Mouse (Mus musculus) adrenal gland, adult 2 months (tissue): Measurements from ENCODE around the gene Kmt5a. TPM values are rescaled to one million over a fixed set of nuclear protein-coding genes. Genes with fewer than 3 reads are reported as not detected.

Experiments used
- microRNA-seq, 2 experiments: library from miRNA; unstranded; fragments of <30 nt; microRNA quantifications; one replicate each; pipeline ENCODE4 v1.2.0; 2021
- polyA plus RNA-seq: library from polyadenylated mRNA; depleted of rRNA; stranded (reverse); fragments of >200 nt; gene quantifications from 2 replicates; pipeline ENCODE4 v1.2.3, GENCODE M21; 2012; rRNA removed
- total RNA-seq, 2 experiments: library from RNA; stranded (reverse); gene quantifications; 2 replicates each; pipeline ENCODE4 v1.2.3; 2021

The Kmt5a gene
- total and polyA plus RNA-seq, 3 experiments: 65.7 to 288 (median 127) TPM

Small RNA genes lying within 50 kb of the gene (microRNA-seq; reads per million reads assigned to microRNA genes)
- gene Gm27486: 1.2 to 1.8 reads per million in 2 experiments

Other genes starting within 250 kb of the Kmt5a start
- 10 to 100 TPM; 41.6 to 65.2 TPM for gene Pitpnm2, start 190.2 kb upstream of the Kmt5a start, total RNA-seq
- gene Pitpnm2, start 190.2 kb upstream of the Kmt5a start, polyA plus RNA-seq: 158 and 207 TPM in 2 replicates
- 1 to 10 TPM; 7.7 to 8.8 TPM for gene Mphosph9, start 112.0 kb upstream of the Kmt5a start, total RNA-seq
- 1.6 and 2.1 TPM in 2 replicates for gene Mphosph9, start 112.0 kb upstream of the Kmt5a start, polyA plus RNA-seq
- 10 to 100 TPM; 14.1 to 17.0 TPM for gene 2810006K23Rik, start 111.8 kb upstream of the Kmt5a start, total RNA-seq
- gene 2810006K23Rik, start 111.8 kb upstream of the Kmt5a start, polyA plus RNA-seq: 5.8 and 6.0 TPM in 2 replicates
- gene Cdk2ap1, start 76.8 kb upstream of the Kmt5a start, total RNA-seq: 100 to 1,000 TPM; 161 to 168 TPM
- 88.7 and 116 TPM in 2 replicates for gene Cdk2ap1, start 76.8 kb upstream of the Kmt5a start, polyA plus RNA-seq
- gene Sbno1, start 13.9 kb upstream of the Kmt5a start, total RNA-seq: 100 to 1,000 TPM in 1 of 2 experiments, 10 to 100 TPM in 1; 74.1 to 119 TPM
- 6.0 and 6.9 TPM in 2 replicates for gene Sbno1, start 13.9 kb upstream of the Kmt5a start, polyA plus RNA-seq
- 10 to 100 TPM; 16.6 to 31.2 TPM for gene Rilpl2, start 38.4 kb downstream of the Kmt5a start, total RNA-seq
- gene Rilpl2, start 38.4 kb downstream of the Kmt5a start, polyA plus RNA-seq: 38.5 and 44.1 TPM in 2 replicates
- gene Snrnp35, start 43.2 kb downstream of the Kmt5a start, total RNA-seq: 10 to 100 TPM; 19.0 to 25.7 TPM
- gene Snrnp35, start 43.2 kb downstream of the Kmt5a start, polyA plus RNA-seq: 1.4 and 1.8 TPM in 2 replicates
- 10 to 100 TPM; 14.0 to 25.8 TPM for gene Rilpl1, start 91.5 kb downstream of the Kmt5a start, total RNA-seq
- 10.2 and 12.3 TPM in 2 replicates for gene Rilpl1, start 91.5 kb downstream of the Kmt5a start, polyA plus RNA-seq
- gene Tmed2, start 100.8 kb downstream of the Kmt5a start, total RNA-seq: 100 to 1,000 TPM; 236 to 301 TPM
- 138 and 163 TPM in 2 replicates for gene Tmed2, start 100.8 kb downstream of the Kmt5a start, polyA plus RNA-seq
- 10 to 100 TPM; 12.4 to 13.4 TPM for gene Ddx55, start 112.9 kb downstream of the Kmt5a start, total RNA-seq
- 12.7 and 15.5 TPM in 2 replicates for gene Ddx55, start 112.9 kb downstream of the Kmt5a start, polyA plus RNA-seq
- 10 to 100 TPM; 37.7 to 41.3 TPM for gene Eif2b1, start 139.2 kb downstream of the Kmt5a start, total RNA-seq
- 11.3 and 12.7 TPM in 2 replicates for gene Eif2b1, start 139.2 kb downstream of the Kmt5a start, polyA plus RNA-seq
- 10 to 100 TPM; 32.9 to 41.3 TPM for gene Gtf2h3, start 139.2 kb downstream of the Kmt5a start, total RNA-seq
- 19.3 and 26.6 TPM in 2 replicates for gene Gtf2h3, start 139.2 kb downstream of the Kmt5a start, polyA plus RNA-seq
- 10 to 100 TPM; 70.7 to 93.2 TPM for gene Atp6v0a2, start 188.6 kb downstream of the Kmt5a start, total RNA-seq
- gene Atp6v0a2, start 188.6 kb downstream of the Kmt5a start, polyA plus RNA-seq: 82.7 and 107 TPM in 2 replicates